8 mouse cellular contexts compared by ENCODE assay signal in genomic region chr16:95586311-95586602, GRCm38 (mm10). TPM values are rescaled to one million over a fixed set of nuclear protein-coding genes. Genes with fewer than 3 reads are reported as not detected.
DNase-seq lines count a peak whose midpoint lies in the region; ATAC-seq lines count a peak whose summit lies in the region.

Gene Erg (minus strand): TSS chr16:95586593.

- H3K27me3 ChIP-seq in embryonic facial prominence, embryonic 11.5 days (ENCODE audit: control insufficient read depth, insufficient read depth, low read length) = peaks cover 7% of the 10 kb centered on the region
- peaks cover 19% of the 10 kb centered on the region for H3K27me3 ChIP-seq in midbrain, embryonic 11.5 days (ENCODE audit: control insufficient read depth, insufficient read depth, low read length)

- peak within 1 kb of the TSS; percentile 50 for H3K4me3 ChIP-seq in embryonic facial prominence, embryonic 11.5 days (ENCODE audit: low read depth, low read length)
- peak within 1 kb of the TSS; percentile 46 for H3K4me3 ChIP-seq in midbrain, embryonic 11.5 days (ENCODE audit: low read depth, low read length)

- peak within 1 kb of the TSS; percentile 96 for H3K4me2 ChIP-seq in embryonic facial prominence, embryonic 11.5 days (ENCODE audit: low read depth, low read length)
- H3K4me2 ChIP-seq in midbrain, embryonic 11.5 days = peak within 1 kb of the TSS; percentile 92

- intact Hi-C loops in left cerebral cortex, postnatal 14 days (cut with DNase I) = no loop called here

- H3K27ac ChIP-seq in embryonic facial prominence, embryonic 11.5 days (replicated peaks; ENCODE audit: low read depth, low read length) = no peak within 1 kb of the TSS
- no peak within 1 kb of the TSS for H3K27ac ChIP-seq in midbrain, embryonic 11.5 days (ENCODE audit: low read depth, low read length)

- H3K4me1 ChIP-seq in embryonic facial prominence, embryonic 11.5 days (ENCODE audit: control insufficient read depth, insufficient read depth, low read length) = no peaks in the 10 kb centered on the region; the same call in 1 of the 2 replicates
- peaks cover 15% of the 10 kb centered on the region for H3K4me1 ChIP-seq in midbrain, embryonic 11.5 days (ENCODE audit: control insufficient read depth, insufficient read depth, low read length)

- WGBS in embryonic facial prominence, embryonic 11.5 days = 0% methylated on average over 5 of the region's 5 CpGs
- 7% methylated on average over 5 of the region's 5 CpGs for WGBS in midbrain, embryonic 11.5 days

- no peaks in the 10 kb centered on the region for H3K36me3 ChIP-seq in embryonic facial prominence, embryonic 11.5 days (replicated peaks; ENCODE audit: control insufficient read depth, insufficient read depth, low read depth, low read length)
- H3K36me3 ChIP-seq in midbrain, embryonic 11.5 days (ENCODE audit: control insufficient read depth, insufficient read depth, low read length) = no peaks in the 10 kb centered on the region

- H3K9ac ChIP-seq in embryonic facial prominence, embryonic 11.5 days (replicated peaks; ENCODE audit: low read length) = peak within 1 kb of the TSS; percentile 52
- H3K9ac ChIP-seq in midbrain, embryonic 11.5 days (ENCODE audit: low read length) = peak within 1 kb of the TSS; percentile 57

- ATAC-seq in embryonic facial prominence, embryonic 11.5 days (replicated peaks; ENCODE audit: insufficient number of reproducible peaks, low FRiP score, low TSS enrichment, low read depth) = no peak
- no peak for ATAC-seq in midbrain, embryonic 11.5 days (ENCODE audit: low FRiP score)
- no peak for ATAC-seq in cerebellum, adult (ENCODE audit: insufficient number of reproducible peaks, low FRiP score, low TSS enrichment)

- no peaks in the 10 kb centered on the region for H3K9me3 ChIP-seq in embryonic facial prominence, embryonic 11.5 days (replicated peaks; ENCODE audit: control insufficient read depth, low read length)
- H3K9me3 ChIP-seq in midbrain, embryonic 11.5 days (ENCODE audit: control insufficient read depth, low read length) = no peaks in the 10 kb centered on the region

- no peak for DNase-seq in gastrocnemius, postnatal 4 days (ENCODE audit: low spot score in 2 of 2)
- DNase-seq in gastrocnemius, adult 18-20 months (ENCODE audit: low spot score) = no peak
- no peak for DNase-seq in embryonic facial prominence, embryonic 11.5 days (ENCODE audit: low spot score)
- DNase-seq in heart, postnatal 4 days = no peak
- peak; percentile 91 for DNase-seq in midbrain, embryonic 11.5 days (ENCODE audit: low spot score, missing footprints)
- no peak for DNase-seq in right cerebral cortex, postnatal 10 days (ENCODE audit: low spot score in 2 of 2)
- DNase-seq in left cerebral cortex, postnatal 14 days (ENCODE audit: low spot score in 2 of 2) = no peak

RNA-seq across cellular contexts. Expression of gene Erg, which starts in this region (rescaled TPM):
- 10 to 100 TPM; 22.0 to 23.5 TPM for total RNA-seq in gastrocnemius, postnatal 4 days (2021)
- total RNA-seq in gastrocnemius, adult 18-20 months (2021) = 1 to 10 TPM; 6.8 to 9.2 TPM
- polyA plus RNA-seq in embryonic facial prominence, embryonic 11.5 days (2014; fragmentation: Nextera tagmentation; extraction: Ambion mirVana) = 2.5 and 2.9 TPM in 2 replicates
- total RNA-seq in heart, postnatal 4 days (2021) = 10 to 100 TPM; 39.8 to 40.6 TPM
- polyA plus RNA-seq in midbrain, embryonic 11.5 days (2014; fragmentation: Nextera tagmentation; extraction: Ambion mirVana) = 1.1 and 2.6 TPM in 2 replicates
- total RNA-seq in left cerebral cortex, postnatal 14 days (2021) = 1 to 10 TPM; 8.4 to 8.8 TPM
